Mouse (Mus musculus) spleen, embryonic (tissue): ENCODE data around the gene Pkmyt1.

Experiments
- CTCF ChIA-PET: fragments of 350-600 bp; sonication (Branson Sonifier 250); formaldehyde crosslinking; loops from one replicate; lab custom pipeline; 2022; lab: Charles Lee

Gene Pkmyt1

DNA sequence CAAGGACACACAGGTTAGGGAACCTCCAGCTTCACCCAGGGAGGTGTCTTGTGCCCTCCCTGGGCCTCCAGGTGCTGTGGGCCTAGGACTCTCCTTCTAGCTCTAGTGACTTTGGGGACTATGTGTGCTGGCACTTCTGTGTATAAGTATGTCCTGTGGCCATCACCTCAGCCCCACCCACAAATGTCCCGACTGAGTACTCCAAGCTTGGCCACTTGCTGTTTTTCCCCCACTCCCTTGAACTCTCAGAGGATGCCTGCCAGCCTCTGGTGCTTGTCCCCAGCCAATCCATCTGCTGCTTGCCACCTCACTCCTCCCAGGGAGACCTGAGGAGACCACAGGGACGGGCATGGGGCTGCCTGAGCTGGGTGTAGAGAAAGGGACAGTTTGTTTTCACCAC is 52.3 kb downstream of the Pkmyt1 start:
- CTCF ChIA-PET: no interaction called here

DNA sequence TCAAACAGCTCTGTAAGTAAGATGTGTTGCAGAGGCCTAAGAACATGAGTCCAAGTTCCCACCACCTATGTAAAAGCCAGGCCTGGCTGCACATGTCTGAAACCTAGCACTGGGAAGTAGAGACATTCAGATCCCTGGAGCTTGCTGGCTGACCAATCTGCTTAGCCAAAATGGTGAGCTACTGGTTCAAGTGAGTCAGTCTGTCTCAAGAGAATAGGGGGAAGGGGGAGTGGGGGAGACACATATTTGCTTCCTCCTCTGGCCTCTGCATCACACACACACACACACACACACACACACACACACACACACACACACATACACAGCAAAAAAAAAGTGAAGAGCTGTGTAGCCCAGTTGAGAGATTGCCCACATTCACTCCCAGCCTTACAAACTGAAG is 57.2 kb downstream of the Pkmyt1 start:
- CTCF ChIA-PET: no interaction called here

DNA sequence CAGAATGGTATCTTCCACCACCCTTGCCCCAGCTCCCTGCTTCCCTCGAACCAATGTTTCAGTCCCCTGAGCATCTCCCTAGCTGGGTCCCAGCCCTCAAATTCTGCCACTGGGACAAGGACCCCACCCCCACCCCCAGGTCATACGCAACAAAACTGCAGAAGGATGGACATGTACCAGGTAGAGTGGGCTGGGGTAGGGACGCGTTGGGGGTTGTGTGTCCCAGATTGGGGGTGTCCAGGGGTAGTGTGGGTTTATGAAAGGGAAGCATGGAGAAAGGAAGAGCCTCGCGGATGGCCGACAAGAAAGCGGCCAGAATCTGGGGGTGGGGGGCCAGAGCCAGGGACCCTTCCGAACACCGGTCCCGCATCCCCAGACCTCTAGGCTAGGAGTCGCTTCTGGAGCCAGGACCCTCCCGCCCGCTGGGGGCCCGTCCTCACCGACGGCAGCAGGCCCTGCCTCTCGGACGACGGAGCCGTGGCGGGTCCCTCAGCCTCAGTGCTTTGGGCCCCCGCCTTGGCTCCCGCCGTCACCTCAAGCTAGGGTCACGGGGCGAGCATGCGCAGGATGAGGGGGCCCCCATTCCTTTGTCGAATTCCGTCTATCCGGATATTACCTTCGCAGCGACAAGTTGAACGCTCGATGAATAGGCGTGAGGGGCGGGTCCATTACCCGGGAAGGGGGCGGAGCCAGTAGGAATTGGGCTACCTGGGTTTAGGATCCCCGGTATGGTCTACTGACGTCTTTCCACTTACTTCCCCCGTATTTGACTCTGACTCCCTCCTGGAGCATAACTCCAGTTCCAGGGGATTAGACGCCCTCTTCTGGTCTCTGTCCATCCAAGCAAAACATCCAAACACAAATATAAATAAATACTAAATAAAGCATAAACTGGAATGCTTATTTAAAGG is 59.7 kb downstream of the Pkmyt1 start, which contains the start of gene Flywch2:
Gene Flywch2 (minus strand): TSS at position 521 of the 911 bp plus-strand sequence.
- CTCF ChIA-PET: no interaction called here
